Mouse (Mus musculus) MEL (cell line): ENCODE measurements around the gene Rc3h2. TPM values are rescaled to one million over a fixed set of nuclear protein-coding genes. Genes with fewer than 3 reads are reported as not detected.

Experiments used
- DNase-seq: peaks from one replicate; pipeline ENCODE4 v3.0.0; 2011; ENCODE audit warnings: low read depth, low spot score
- H3K27ac ChIP-seq: 2 replicates; pipeline ENCODE4 v1.5.1; 2012; ENCODE audit warnings: low read depth, mild to moderate bottlenecking, control low read depth, low read length, moderate library complexity; ENCODE audit not compliant: control insufficient read depth
- H3K27me3 ChIP-seq, 2 experiments: fragments of 150-350 bp in 1 of 2; sonication (generic) in 1 of 2; 2 replicates each; pipeline ENCODE4 v1.6.1; 2012; ENCODE audit warnings: low read length in 2 of 2, mild to moderate bottlenecking in 2 of 2, improper control_type of control experiment in 1 of 2, moderate library complexity in 1 of 2; ENCODE audit not compliant: insufficient read depth in 2 of 2, control insufficient read depth in 1 of 2
- H3K36me3 ChIP-seq, 2 experiments: 2 replicates each; pipeline ENCODE4 v1.6.1; 2012 to 2014; ENCODE audit warnings: low read length in 2 of 2, improper control_type of control experiment in 1 of 2, inconsistent platforms in 1 of 2, mild to moderate bottlenecking in 1 of 2; ENCODE audit not compliant: insufficient read depth in 2 of 2, control insufficient read depth in 1 of 2
- H3K4me1 ChIP-seq, 2 experiments: fragments of 150-350 bp in 1 of 2; sonication (generic) in 1 of 2; 2 replicates each; pipeline ENCODE4 v1.6.1; 2012; ENCODE audit warnings: low read length in 2 of 2, improper control_type of control experiment in 1 of 2, mild to moderate bottlenecking in 1 of 2; ENCODE audit not compliant: insufficient read depth in 2 of 2, control insufficient read depth in 1 of 2
- H3K4me3 ChIP-seq, 2 experiments: fragments of 150-350 bp in 1 of 2; sonication (generic) in 1 of 2; 2 replicates each; pipeline ENCODE4 v1.5.1; 2012; ENCODE audit warnings: low read depth in 2 of 2, low read length in 2 of 2, mild to moderate bottlenecking in 2 of 2, moderate library complexity in 2 of 2, control low read depth in 1 of 2, improper control_type of control experiment in 1 of 2; ENCODE audit not compliant: control insufficient read depth in 1 of 2, insufficient read depth in 1 of 2
- H3K79me2 ChIP-seq: 2 replicates; pipeline ENCODE4 v1.6.1; 2012; ENCODE audit warnings: mild to moderate bottlenecking, low read length, moderate library complexity; ENCODE audit not compliant: control insufficient read depth, poor library complexity, insufficient read depth
- H3K9ac ChIP-seq: 2 replicates; pipeline ENCODE4 v1.6.1; 2012; ENCODE audit warnings: low read depth, mild to moderate bottlenecking, control low read depth, low read length, moderate library complexity; ENCODE audit not compliant: control insufficient read depth, poor library complexity, severe bottlenecking
- H3K9me3 ChIP-seq: fragments of 150-350 bp; sonication (generic); replicated peaks from 2 replicates; pipeline ENCODE4 v1.6.1; 2012; ENCODE audit warnings: mild to moderate bottlenecking, low read length, improper control_type of control experiment, moderate library complexity; ENCODE audit not compliant: insufficient read depth
- CHD1 ChIP-seq: IDR thresholded peaks from 2 replicates; pipeline ENCODE4 v1.6.1; 2012; ENCODE audit warnings: low read depth, mild to moderate bottlenecking, inconsistent platforms, low read length, improper control_type of control experiment
- CHD2 ChIP-seq: IDR thresholded peaks from 2 replicates; pipeline ENCODE4 v1.6.1; 2011; ENCODE audit warnings: low read length, improper control_type of control experiment
- E2F4 ChIP-seq: IDR thresholded peaks from 2 replicates; pipeline ENCODE4 v1.6.1; 2011; ENCODE audit warnings: low read depth, low read length, improper control_type of control experiment, borderline replicate concordance
- ELF1 ChIP-seq: IDR thresholded peaks from 2 replicates; pipeline ENCODE4 v1.6.1; 2014; ENCODE audit warnings: low read depth, mild to moderate bottlenecking, inconsistent platforms, low read length, improper control_type of control experiment, moderate library complexity
- ETS1 ChIP-seq: IDR thresholded peaks from 2 replicates; pipeline ENCODE4 v1.6.1; 2012; ENCODE audit warnings: low read depth, mild to moderate bottlenecking, inconsistent platforms, low read length, improper control_type of control experiment, moderate library complexity
- GABPA ChIP-seq: IDR thresholded peaks from 2 replicates; pipeline ENCODE4 v1.6.1; 2012; ENCODE audit warnings: low read depth, mild to moderate bottlenecking, inconsistent platforms, low read length, improper control_type of control experiment, moderate library complexity
- GATA1 ChIP-seq: IDR thresholded peaks from 2 replicates; pipeline ENCODE4 v1.6.1; 2011; ENCODE audit warnings: low read depth, low read length, improper control_type of control experiment
- HCFC1 ChIP-seq: IDR thresholded peaks from 2 replicates; pipeline ENCODE4 v1.6.1; 2012; ENCODE audit warnings: low read depth, mild to moderate bottlenecking, inconsistent platforms, low read length, improper control_type of control experiment, moderate library complexity
- JUND ChIP-seq: IDR thresholded peaks from 2 replicates; pipeline ENCODE4 v1.6.1; 2011; ENCODE audit warnings: low read depth, mild to moderate bottlenecking, improper control_type of control experiment, low read length
- KAT2A ChIP-seq: conservative IDR thresholded peaks from 2 replicates; pipeline ENCODE4 v1.6.1; 2012; ENCODE audit warnings: low read depth, low read length, improper control_type of control experiment, inconsistent platforms
- MAFK ChIP-seq: IDR thresholded peaks from 2 replicates; pipeline ENCODE4 v1.6.1; 2011; ENCODE audit warnings: low read depth, mild to moderate bottlenecking, low read length, improper control_type of control experiment, borderline replicate concordance
- MAZ ChIP-seq: IDR thresholded peaks from 2 replicates; pipeline ENCODE4 v1.6.1; 2012; ENCODE audit warnings: low read depth, mild to moderate bottlenecking, inconsistent platforms, low read length, improper control_type of control experiment
- MEF2A ChIP-seq: IDR thresholded peaks from 2 replicates; pipeline ENCODE4 v1.6.1; 2014; ENCODE audit warnings: low read depth, mild to moderate bottlenecking, inconsistent platforms, low read length, improper control_type of control experiment; ENCODE audit not compliant: poor library complexity, insufficient replicate concordance, severe bottlenecking; ENCODE audit errors: extremely low read depth
- MXI1 ChIP-seq: IDR thresholded peaks from 2 replicates; pipeline ENCODE4 v1.6.1; 2011; ENCODE audit warnings: mild to moderate bottlenecking, low read depth, low read length, improper control_type of control experiment
- MYB ChIP-seq: IDR thresholded peaks from 2 replicates; pipeline ENCODE4 v1.6.1; 2011; ENCODE audit warnings: mild to moderate bottlenecking, low read depth, low read length, improper control_type of control experiment
- MYC ChIP-seq: IDR thresholded peaks from 2 replicates; pipeline ENCODE4 v1.6.1; 2011; ENCODE audit warnings: low read depth, mild to moderate bottlenecking, low read length, improper control_type of control experiment, moderate library complexity
- NELFE ChIP-seq: IDR thresholded peaks from 2 replicates; pipeline ENCODE4 v1.6.1; 2011; ENCODE audit warnings: low read depth, low read length, improper control_type of control experiment
- POLR2A ChIP-seq, 2 experiments: IDR thresholded peaks; 2 replicates each; pipeline ENCODE4 v1.6.1; 2011 to 2012; ENCODE audit warnings: low read length in 2 of 2, mild to moderate bottlenecking in 2 of 2, control low read depth in 1 of 2, improper control_type of control experiment in 1 of 2, low read depth in 1 of 2, moderate library complexity in 1 of 2; ENCODE audit not compliant: control insufficient read depth in 1 of 2, insufficient read depth in 1 of 2, poor library complexity in 1 of 2
- POLR2AphosphoS2 ChIP-seq: IDR thresholded peaks from 2 replicates; pipeline ENCODE4 v1.6.1; 2011; ENCODE audit warnings: low read length, improper control_type of control experiment
- RAD21 ChIP-seq: IDR thresholded peaks from 2 replicates; pipeline ENCODE4 v1.6.1; 2011; ENCODE audit warnings: mild to moderate bottlenecking, low read depth, low read length, improper control_type of control experiment
- RCOR1 ChIP-seq: IDR thresholded peaks from 2 replicates; pipeline ENCODE4 v1.6.1; 2012; ENCODE audit warnings: low read depth, mild to moderate bottlenecking, inconsistent platforms, low read length, improper control_type of control experiment
- SIN3A ChIP-seq: IDR thresholded peaks from 2 replicates; pipeline ENCODE4 v1.6.1; 2012; ENCODE audit warnings: low read length, improper control_type of control experiment, inconsistent platforms
- SMC3 ChIP-seq: IDR thresholded peaks from 2 replicates; pipeline ENCODE4 v1.6.1; 2011; ENCODE audit warnings: low read depth, low read length, improper control_type of control experiment
- TAL1 ChIP-seq: IDR thresholded peaks from 2 replicates; pipeline ENCODE4 v1.6.1; 2012; ENCODE audit warnings: mild to moderate bottlenecking, inconsistent platforms, low read length, moderate library complexity, mixed read lengths
- TBP ChIP-seq: IDR thresholded peaks from 2 replicates; pipeline ENCODE4 v1.8.0; 2011; ENCODE audit warnings: low read depth, low read length, improper control_type of control experiment
- USF2 ChIP-seq, 2 experiments: IDR thresholded peaks; 2 replicates each; pipeline ENCODE4 v1.6.1; 2011 to 2012; ENCODE audit warnings: improper control_type of control experiment in 2 of 2, low read length in 2 of 2, borderline replicate concordance in 1 of 2, inconsistent platforms in 1 of 2, low read depth in 1 of 2, mild to moderate bottlenecking in 1 of 2; ENCODE audit not compliant: insufficient read depth in 1 of 2
- ZKSCAN1 ChIP-seq: IDR thresholded peaks from 2 replicates; pipeline ENCODE4 v1.6.1; 2012; ENCODE audit warnings: low read depth, mild to moderate bottlenecking, inconsistent platforms, low read length, improper control_type of control experiment, moderate library complexity
- ZMIZ1 ChIP-seq: IDR thresholded peaks from 2 replicates; pipeline ENCODE4 v1.6.1; 2012; ENCODE audit warnings: low read depth, mild to moderate bottlenecking, inconsistent platforms, low read length, improper control_type of control experiment, moderate library complexity
- ZNF384 ChIP-seq: IDR thresholded peaks from 2 replicates; pipeline ENCODE4 v1.6.1; 2012; ENCODE audit warnings: low read depth, mild to moderate bottlenecking, inconsistent platforms, low read length, improper control_type of control experiment
- polyA plus RNA-seq, 2 experiments: library from polyadenylated mRNA; stranded (reverse) in 1 of 2; unstranded in 1 of 2; fragments of >175 nt in 1 of 2; fragments of >200 nt in 1 of 2; gene quantifications; 2 replicates each; pipeline versions ENCODE4 v1.2.1 to v1.2.4; 2012; ENCODE audit warnings: low replicate concordance in 2 of 2, low read depth in 1 of 2; ENCODE audit not compliant: insufficient read length in 2 of 2, insufficient read depth in 1 of 2, missing spikeins in 1 of 2
- total RNA-seq: library from RNA; depleted of rRNA; stranded (reverse); fragments of 300-350 nt; gene quantifications from 2 replicates; pipeline ENCODE4 v1.2.3, GENCODE M21; 2012

Gene Rc3h2
- total and polyA plus RNA-seq, 3 experiments = 4.1 to 43.5 (median 10.5) TPM

DNA sequence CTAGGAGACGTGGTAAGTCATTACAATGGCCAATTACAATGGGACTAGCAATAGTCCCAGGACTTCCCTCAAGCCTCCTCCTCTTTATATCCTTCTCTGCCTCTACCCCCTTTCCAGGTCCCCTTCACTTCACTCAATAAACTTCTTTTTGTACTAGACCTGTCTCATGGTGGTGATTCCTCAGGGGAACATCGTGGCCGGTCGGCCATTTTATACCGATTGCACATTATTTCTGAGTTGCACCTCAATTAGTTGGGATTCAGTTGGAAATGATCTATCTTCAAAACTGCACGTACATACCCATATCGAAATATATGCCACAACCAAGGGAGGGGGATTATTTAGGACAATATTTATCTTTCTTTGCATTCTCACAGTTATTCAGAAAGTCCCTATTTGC lies 8.9 kb upstream of the Rc3h2 start:
- TF ChIP-seq GATA1 (no peak), HCFC1 (0 out of 2 replicates have a peak, but pooled peaks have one; percentile 41), POLR2AphosphoS2 (0 out of 2 replicates have a peak, but pooled peaks have one; percentile 11), GABPA (no peak), SIN3A (peak; percentile 17; the same call in 1 of the 2 replicates), MYC (peak; percentile 44), MYB (no peak), TBP (0 out of 2 replicates have a peak, but pooled peaks have one; percentile 46), CHD1 (peak; percentile 74; the same call in 1 of the 2 replicates), MAFK (no peak), ETS1 (no peak)
- Histone ChIP-seq H3K27me3 (no peaks in the 10 kb centered on the region), H3K9me3 (no peaks in the 10 kb centered on the region), H3K4me1 (peaks cover 6 to 7% of the 10 kb centered on the region in 2 experiments; a peak in 3 of 4 replicates), H3K36me3 (peaks cover 4 to 25% of the 10 kb centered on the region in 2 experiments), H3K9ac (peak overlapping the region; percentile 77), H3K4me3 (peak overlapping the region; percentile 71 to 86), H3K79me2 (peaks cover 22% of the 10 kb centered on the region), H3K27ac (peak overlapping the region; percentile 88)
- DNase-seq = peak; percentile 67

DNA sequence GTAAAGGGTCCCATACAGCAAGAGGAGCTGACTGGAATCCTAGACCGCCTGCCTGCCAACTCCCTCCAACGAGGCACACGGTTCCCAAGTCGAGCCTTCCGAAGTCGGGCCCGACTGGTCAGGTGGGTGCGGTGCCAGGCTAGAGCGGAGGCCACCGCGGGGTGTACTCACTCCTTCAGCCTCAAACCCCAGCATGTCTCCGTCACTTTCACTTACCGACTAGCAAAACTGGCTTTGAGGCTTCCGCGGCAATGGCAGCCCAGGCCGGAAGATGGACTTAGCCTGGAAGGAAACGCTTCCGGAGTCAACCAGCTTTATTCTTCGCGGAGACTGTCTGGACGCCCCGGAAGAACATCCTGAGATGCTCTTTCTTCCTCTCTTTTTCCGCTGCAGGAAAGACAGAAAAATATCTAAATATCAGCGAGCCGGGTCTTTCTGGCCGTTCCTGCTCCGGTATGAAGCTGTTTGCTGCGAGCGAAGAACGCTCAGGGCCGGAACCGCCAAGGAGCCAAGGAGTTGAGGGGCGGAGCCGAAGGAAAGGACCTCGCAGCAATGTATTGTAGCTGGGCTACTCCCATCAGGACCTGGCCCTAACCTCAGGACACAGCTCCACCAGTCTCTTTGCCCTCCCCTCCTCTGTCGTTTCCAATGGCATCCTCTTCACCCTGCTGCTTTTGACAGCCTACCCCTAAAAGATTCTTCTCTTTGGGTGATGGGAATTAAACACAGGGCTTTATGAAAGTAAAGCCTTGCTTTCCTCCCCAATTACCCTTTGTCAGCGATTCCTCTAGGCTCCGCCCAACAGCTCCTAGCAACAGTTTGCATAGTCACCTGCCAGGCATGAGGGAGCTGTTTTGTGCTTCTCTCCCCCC lies 8.1 kb upstream of the Rc3h2 start:
- Histone ChIP-seq H3K4me3 (peak overlapping the region; percentile 71 to 86), H3K79me2 (peaks cover 22% of the 10 kb centered on the region), H3K9ac (peak overlapping the region; percentile 89), H3K9me3 (no peaks in the 10 kb centered on the region), H3K27ac (peak overlapping the region; percentile 93), H3K4me1 (peaks cover 6 to 7% of the 10 kb centered on the region in 2 experiments; a peak in 3 of 4 replicates), H3K27me3 (no peaks in the 10 kb centered on the region), H3K36me3 (peaks cover 4 to 25% of the 10 kb centered on the region in 2 experiments)
- peak; percentile 94 for DNase-seq
- TF ChIP-seq RAD21 (no peak), ZNF384 (no peak), ZMIZ1 (peak; percentile 49), TAL1 (no peak), TBP (peak; percentile 76), USF2 (IDR thresholded peaks at IDR 0.05; ENCODE audit: borderline replicate concordance in 1 of 2, insufficient read depth in 1 of 2, low read depth in 1 of 2, low read length in 2 of 2) (no peak), ETS1 (peak; percentile 39), JUND (no peak), RCOR1 (peak; percentile 26; the same call in 1 of the 2 replicates), POLR2A (IDR thresholded peaks at IDR 0.05; ENCODE audit: control insufficient read depth in 1 of 2, insufficient read depth in 1 of 2, low read depth in 1 of 2, low read length in 2 of 2, poor library complexity in 1 of 2) (peak; percentile 47 to 63; a peak in 2 of 4 replicates), NELFE (peak; percentile 73), MXI1 (peak; percentile 60), ZKSCAN1 (no peak), POLR2AphosphoS2 (peak; percentile 51), SMC3 (no peak; the same call in 1 of the 2 replicates), GABPA (no peak), MEF2A (no peak), ELF1 (peak; percentile 83), GATA1 (no peak), E2F4 (no peak), KAT2A (peak; percentile 80), CHD2 (peak; percentile 53; the same call in 1 of the 2 replicates), MAZ (peak; percentile 73; the same call in 1 of the 2 replicates), MAFK (peak; percentile 81; the same call in 1 of the 2 replicates)
